Mouse (Mus musculus): ENCODE data around the gene Sh3tc1. TPM values are rescaled to one million over a fixed set of nuclear protein-coding genes. Genes with fewer than 3 reads are reported as not detected.

The Sh3tc1 gene
- polyA plus RNA-seq, 1 experiment from 2014 or later = 1.3 TPM

DNA sequence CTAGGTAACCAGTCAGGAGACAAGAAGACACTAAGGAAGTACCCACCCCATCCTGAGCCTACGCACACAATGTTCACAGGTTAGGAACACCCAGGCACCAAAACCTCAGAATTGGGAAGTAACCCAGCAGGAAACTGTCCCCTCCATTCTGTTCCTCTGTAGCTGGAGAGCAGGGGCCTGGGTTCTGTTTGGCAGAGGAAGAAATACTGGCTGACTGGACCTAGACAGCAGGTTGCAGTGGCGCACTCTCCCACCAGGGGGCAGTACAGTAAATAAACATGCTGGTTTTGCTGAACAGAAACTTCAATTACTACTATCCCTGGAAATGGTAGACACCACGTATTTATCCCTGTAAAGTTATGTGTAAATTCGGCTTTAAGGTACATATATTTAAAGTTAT lies 7.1 kb upstream of the Sh3tc1 start:
- Histone ChIP-seq H3K27me3 (replicated peaks; ENCODE audit: control insufficient read depth, insufficient read depth, low read length) (no peaks in the 10 kb centered on the region), H3K27ac (ENCODE audit: low read depth, low read length) (no peak overlapping the region), H3K9ac (ENCODE audit: low read length) (no peak overlapping the region), H3K9me3 (replicated peaks; ENCODE audit: control insufficient read depth, low read length) (no peaks in the 10 kb centered on the region), H3K4me2 (ENCODE audit: low read length) (no peak overlapping the region), H3K4me1 (ENCODE audit: control insufficient read depth, insufficient read depth, low read length) (no peaks in the 10 kb centered on the region), H3K4me3 (ENCODE audit: low read depth, low read length) (no peak overlapping the region), H3K36me3 (ENCODE audit: control insufficient read depth, insufficient read depth, low read length) (no peaks in the 10 kb centered on the region)
- DNase-seq (ENCODE audit: low spot score) (peak; percentile 71), ATAC-seq (no peak)
- WGBS = 27% methylated on average over 4 of the region's 4 CpGs

DNA sequence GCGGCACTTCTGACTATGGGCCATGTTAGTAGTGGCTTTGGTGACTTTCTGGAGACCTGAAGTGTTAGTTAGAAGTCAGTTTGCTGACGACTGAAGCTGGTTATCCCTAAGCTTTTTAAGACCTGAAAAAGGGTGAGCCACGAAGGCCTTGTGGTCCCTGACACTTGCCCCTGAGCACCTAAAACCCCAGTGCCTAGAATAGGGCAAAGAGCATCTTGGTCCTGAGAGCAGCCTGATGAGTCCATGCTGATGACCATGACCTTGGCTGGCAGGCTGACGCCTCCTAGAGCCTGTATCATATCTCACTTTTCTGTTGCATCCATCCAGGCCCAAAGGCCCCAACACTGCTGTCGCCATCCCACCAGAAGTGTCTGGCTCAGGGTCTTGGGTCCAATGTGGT lies 5.6 kb upstream of the Sh3tc1 start:
- Histone ChIP-seq H3K4me2 (ENCODE audit: low read length) (no peak overlapping the region), H3K4me1 (ENCODE audit: control insufficient read depth, insufficient read depth, low read length) (no peaks in the 10 kb centered on the region), H3K9me3 (replicated peaks; ENCODE audit: control insufficient read depth, low read length) (no peaks in the 10 kb centered on the region), H3K27ac (ENCODE audit: low read depth, low read length) (no peak overlapping the region), H3K27me3 (replicated peaks; ENCODE audit: control insufficient read depth, insufficient read depth, low read length) (0 out of 2 replicates have a peak, but pooled peaks cover 3% of the 10 kb centered on the region), H3K9ac (ENCODE audit: low read length) (no peak overlapping the region), H3K36me3 (ENCODE audit: control insufficient read depth, insufficient read depth, low read length) (no peaks in the 10 kb centered on the region), H3K4me3 (ENCODE audit: low read depth, low read length) (no peak overlapping the region)
- ATAC-seq = no peak
- 93% methylated on average over 5 of the region's 5 CpGs for WGBS
- no peak for DNase-seq (ENCODE audit: low spot score)

DNA sequence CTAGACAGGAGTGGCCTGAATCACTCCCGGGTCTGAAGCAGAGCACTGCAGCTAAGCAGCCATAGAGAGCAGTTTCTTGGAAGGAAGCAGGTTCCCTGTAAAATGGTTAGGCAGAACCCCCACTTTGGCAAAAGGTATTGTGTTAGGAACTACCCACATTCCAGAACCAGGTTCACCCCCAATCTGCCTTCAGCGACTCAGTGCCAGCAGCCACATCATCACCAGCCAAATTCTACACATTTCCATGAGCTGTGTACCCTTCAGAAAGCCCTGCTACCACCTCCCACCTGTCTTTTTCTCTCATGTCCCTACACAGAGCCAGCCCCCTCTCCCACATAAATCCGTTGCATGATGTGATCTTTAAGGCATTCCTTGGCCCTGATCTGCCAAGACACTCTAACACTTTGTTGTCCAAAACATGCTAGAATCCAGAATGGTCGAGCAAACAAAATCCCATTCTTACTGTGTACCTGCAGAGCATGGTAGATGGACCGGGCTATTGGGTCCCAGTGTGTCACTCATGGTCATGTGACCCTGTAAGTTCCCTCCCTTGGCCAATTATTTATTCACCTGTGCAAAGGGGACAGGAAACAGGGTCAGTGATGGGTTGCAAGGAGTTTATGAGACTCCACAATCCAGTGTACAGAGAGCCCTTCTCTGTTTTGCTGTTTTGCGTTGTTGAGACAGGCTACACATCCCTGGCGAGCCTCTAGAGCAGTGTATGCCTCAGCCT lies 4.4 kb upstream of the Sh3tc1 start:
- Histone ChIP-seq H3K27me3 (replicated peaks; ENCODE audit: control insufficient read depth, insufficient read depth, low read length) (0 out of 2 replicates have a peak, but pooled peaks cover 3% of the 10 kb centered on the region), H3K9ac (ENCODE audit: low read length) (no peak overlapping the region), H3K9me3 (replicated peaks; ENCODE audit: control insufficient read depth, low read length) (no peaks in the 10 kb centered on the region), H3K4me3 (ENCODE audit: low read depth, low read length) (no peak overlapping the region), H3K4me1 (ENCODE audit: control insufficient read depth, insufficient read depth, low read length) (no peaks in the 10 kb centered on the region), H3K4me2 (ENCODE audit: low read length) (no peak overlapping the region), H3K36me3 (ENCODE audit: control insufficient read depth, insufficient read depth, low read length) (no peaks in the 10 kb centered on the region), H3K27ac (ENCODE audit: low read depth, low read length) (no peak overlapping the region)
- WGBS = 87% methylated on average over 7 of the region's 7 CpGs
- DNase-seq (ENCODE audit: low spot score) (no peak), ATAC-seq (no peak)

DNA sequence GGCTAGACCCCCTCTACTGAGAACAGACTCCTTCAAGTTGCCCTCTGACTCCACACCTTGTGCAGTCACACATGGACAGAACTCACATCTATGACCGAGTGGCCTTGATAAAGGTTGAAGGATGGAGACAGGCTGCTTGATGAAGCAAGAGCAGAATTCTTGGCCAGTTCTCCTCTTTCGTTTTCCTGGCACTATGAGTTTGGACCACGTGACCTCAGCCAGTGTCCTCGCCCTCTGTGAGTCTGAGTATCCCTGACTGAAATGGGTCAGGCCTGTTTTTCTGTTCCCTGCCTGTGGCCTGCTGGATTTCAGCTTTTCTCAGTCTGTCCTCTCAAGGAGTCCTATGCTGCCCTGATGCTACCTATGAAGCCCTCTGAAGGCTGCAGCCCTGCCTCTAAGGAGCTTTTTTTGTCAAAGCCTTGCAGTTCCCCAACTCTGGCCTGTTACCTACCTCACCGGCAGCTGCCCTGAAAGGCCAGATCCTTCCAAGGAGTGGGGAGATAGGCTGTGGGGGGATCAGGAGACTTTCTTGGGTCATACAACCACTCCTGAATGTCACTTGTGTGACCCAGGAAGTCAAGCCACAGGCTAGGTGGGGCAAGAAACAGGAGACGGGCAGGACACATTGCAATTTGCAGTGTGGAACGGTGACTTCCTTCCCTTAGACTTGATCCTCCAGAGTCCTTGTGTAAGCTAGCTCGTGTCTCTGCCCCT lies 3.6 kb upstream of the Sh3tc1 start:
- no peak overlapping the region for H3K4me3 ChIP-seq (ENCODE audit: low read depth, low read length)
- no peaks in the 10 kb centered on the region for H3K4me1 ChIP-seq (ENCODE audit: control insufficient read depth, insufficient read depth, low read length)
- no peak overlapping the region for H3K27ac ChIP-seq (ENCODE audit: low read depth, low read length)
- H3K4me2 ChIP-seq (ENCODE audit: low read length) = no peak overlapping the region
- no peaks in the 10 kb centered on the region for H3K36me3 ChIP-seq (ENCODE audit: control insufficient read depth, insufficient read depth, low read length)
- no peak for DNase-seq (ENCODE audit: low spot score)
- no peak overlapping the region for H3K9ac ChIP-seq (ENCODE audit: low read length)
- H3K9me3 ChIP-seq (replicated peaks; ENCODE audit: control insufficient read depth, low read length) = no peaks in the 10 kb centered on the region
- 0 out of 2 replicates have a peak, but pooled peaks cover 3% of the 10 kb centered on the region for H3K27me3 ChIP-seq (replicated peaks; ENCODE audit: control insufficient read depth, insufficient read depth, low read length)
- WGBS = 75% methylated on average over 8 of the region's 8 CpGs
- no peak for ATAC-seq

DNA sequence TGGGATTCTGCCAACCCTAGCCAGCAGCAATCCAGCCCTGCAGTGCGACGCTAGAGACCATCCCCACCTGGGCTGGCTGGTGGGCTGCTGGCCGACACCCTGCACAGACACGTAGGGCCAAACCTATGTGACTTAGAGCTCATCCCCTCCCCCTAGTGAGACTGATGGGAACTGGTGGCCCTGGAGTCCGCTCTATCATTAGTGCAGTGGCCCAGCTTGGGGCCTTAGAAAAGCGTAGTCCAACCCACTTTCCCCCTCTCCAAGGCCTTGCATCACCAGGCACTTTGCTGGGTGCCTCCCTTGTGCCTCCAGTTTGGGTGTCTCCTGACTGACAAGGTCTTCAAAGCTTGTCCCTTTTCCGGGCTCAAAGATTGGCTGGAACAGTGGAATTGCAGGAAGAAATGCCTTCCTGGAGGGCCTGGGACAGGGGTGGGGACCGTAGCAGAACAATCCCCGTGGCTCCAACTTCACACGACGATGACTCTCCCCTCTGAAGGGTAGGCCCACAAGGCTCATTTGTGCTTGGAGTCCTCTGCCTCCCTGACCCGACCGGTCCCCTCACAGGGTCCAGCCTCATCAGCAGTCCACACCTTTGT lies 1.5 kb upstream of the Sh3tc1 start:
- no peak overlapping the region for H3K9ac ChIP-seq (ENCODE audit: low read length)
- H3K4me3 ChIP-seq (ENCODE audit: low read depth, low read length) = no peak overlapping the region
- H3K27me3 ChIP-seq (replicated peaks; ENCODE audit: control insufficient read depth, insufficient read depth, low read length) = 0 out of 2 replicates have a peak, but pooled peaks cover 3% of the 10 kb centered on the region
- 44% methylated on average over 13 of the region's 13 CpGs for WGBS
- H3K9me3 ChIP-seq (replicated peaks; ENCODE audit: control insufficient read depth, low read length) = no peaks in the 10 kb centered on the region
- DNase-seq (ENCODE audit: low spot score) = no peak
- no peak overlapping the region for H3K27ac ChIP-seq (ENCODE audit: low read depth, low read length)
- no peak for ATAC-seq
- H3K4me1 ChIP-seq (ENCODE audit: control insufficient read depth, insufficient read depth, low read length) = no peaks in the 10 kb centered on the region
- H3K36me3 ChIP-seq (ENCODE audit: control insufficient read depth, insufficient read depth, low read length) = no peaks in the 10 kb centered on the region
- H3K4me2 ChIP-seq (ENCODE audit: low read length) = no peak overlapping the region

DNA sequence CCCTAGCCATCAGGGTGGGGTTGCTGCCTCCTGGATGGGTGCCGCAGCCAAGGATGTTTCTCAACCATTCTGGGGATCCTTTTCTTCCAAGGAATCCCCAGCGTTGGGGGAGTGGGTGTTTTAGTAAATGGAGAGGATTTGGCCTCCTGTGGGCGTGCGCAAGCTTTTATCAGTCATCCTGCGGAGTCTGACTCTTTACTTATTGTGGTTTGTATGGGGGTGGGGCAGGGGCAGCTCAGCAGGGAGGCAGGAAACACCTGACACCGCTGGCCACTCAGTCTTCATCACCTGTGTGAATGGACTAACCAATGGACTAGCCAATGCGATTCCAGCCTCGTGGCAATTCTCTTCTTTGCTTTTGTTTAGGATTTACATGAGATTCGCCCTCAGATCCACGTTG lies 929 bp upstream of the Sh3tc1 start:
- H3K27ac ChIP-seq (ENCODE audit: low read depth, low read length) = no peak overlapping the region
- H3K9me3 ChIP-seq (replicated peaks; ENCODE audit: control insufficient read depth, low read length) = no peaks in the 10 kb centered on the region
- no peak overlapping the region for H3K4me3 ChIP-seq (ENCODE audit: low read depth, low read length)
- no peaks in the 10 kb centered on the region for H3K36me3 ChIP-seq (ENCODE audit: control insufficient read depth, insufficient read depth, low read length)
- no peak for DNase-seq (ENCODE audit: low spot score)
- no peak for ATAC-seq
- 8% methylated on average over 10 of the region's 10 CpGs for WGBS
- 0 out of 2 replicates have a peak, but pooled peaks cover 3% of the 10 kb centered on the region for H3K27me3 ChIP-seq (replicated peaks; ENCODE audit: control insufficient read depth, insufficient read depth, low read length)
- H3K9ac ChIP-seq (ENCODE audit: low read length) = no peak overlapping the region
- no peak overlapping the region for H3K4me2 ChIP-seq (ENCODE audit: low read length)
- no peaks in the 10 kb centered on the region for H3K4me1 ChIP-seq (ENCODE audit: control insufficient read depth, insufficient read depth, low read length)

DNA sequence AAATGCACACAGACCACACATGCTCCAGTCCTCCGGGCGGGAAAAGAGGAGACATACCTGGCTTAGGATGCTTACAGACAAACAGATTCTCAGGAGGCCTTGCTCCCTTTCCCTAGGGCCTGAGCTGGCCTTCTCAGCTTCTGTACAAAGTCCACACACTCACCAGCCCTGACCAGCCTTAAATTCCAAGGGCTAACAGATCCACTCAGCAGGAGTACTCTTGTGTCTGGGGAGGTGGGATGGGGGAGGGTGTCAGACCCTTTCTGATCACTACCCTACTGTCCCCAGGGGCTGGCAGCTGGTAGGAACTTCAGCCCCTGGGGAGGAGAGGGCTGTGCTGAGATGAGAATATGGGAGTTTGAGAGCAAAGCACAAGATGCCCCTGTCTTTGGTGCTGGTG lies 782 bp downstream of the Sh3tc1 start:
- Histone ChIP-seq H3K27ac (ENCODE audit: low read depth, low read length) (no peak overlapping the region), H3K4me3 (ENCODE audit: low read depth, low read length) (no peak overlapping the region), H3K9ac (ENCODE audit: low read length) (no peak overlapping the region), H3K4me1 (ENCODE audit: control insufficient read depth, insufficient read depth, low read length) (no peaks in the 10 kb centered on the region), H3K4me2 (ENCODE audit: low read length) (no peak overlapping the region), H3K9me3 (replicated peaks; ENCODE audit: control insufficient read depth, low read length) (no peaks in the 10 kb centered on the region), H3K36me3 (ENCODE audit: control insufficient read depth, insufficient read depth, low read length) (no peaks in the 10 kb centered on the region), H3K27me3 (replicated peaks; ENCODE audit: control insufficient read depth, insufficient read depth, low read length) (0 out of 2 replicates have a peak, but pooled peaks cover 5% of the 10 kb centered on the region)
- 71% methylated on average over 2 of the region's 2 CpGs for WGBS
- DNase-seq (ENCODE audit: low spot score) = no peak
- ATAC-seq = no peak

DNA sequence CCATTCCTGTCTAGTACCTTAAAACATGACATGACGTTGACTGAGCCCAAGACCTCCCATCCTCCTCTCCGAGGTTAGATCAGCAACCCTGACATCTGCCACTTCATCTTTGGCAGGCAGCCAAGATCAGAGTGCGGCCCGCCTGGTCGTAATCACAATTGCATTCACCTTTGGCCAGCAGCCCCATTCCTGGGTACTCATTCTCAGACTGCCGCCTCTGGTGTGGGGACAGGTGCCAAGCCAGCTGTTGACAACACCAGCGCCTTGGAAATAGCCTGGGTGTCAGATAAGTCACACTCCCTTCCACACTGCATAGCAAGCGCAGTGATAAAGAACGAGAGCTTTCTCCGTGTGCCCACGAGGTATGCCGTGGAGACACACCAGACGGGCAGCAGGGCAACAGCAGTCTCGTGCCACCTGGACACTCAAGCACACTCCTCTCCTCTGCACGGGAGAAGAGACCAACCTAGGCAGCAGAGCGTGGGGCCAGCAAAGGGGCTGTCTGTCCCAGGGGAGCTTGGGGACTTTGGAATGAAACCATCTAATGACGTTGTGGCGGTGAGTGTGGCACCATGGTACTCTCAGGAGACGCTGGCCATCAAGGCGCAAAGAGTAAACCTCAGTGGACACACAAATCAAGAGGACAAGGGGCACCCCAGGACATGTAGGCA lies 2.4 kb downstream of the Sh3tc1 start:
- WGBS = 72% methylated on average over 20 of the region's 20 CpGs

More for the DNA sequence above, 2.4 kb downstream of the Sh3tc1 start:
- H3K4me3 ChIP-seq (ENCODE audit: low read depth, low read length) = no peak overlapping the region
- ATAC-seq = no peak
- H3K4me2 ChIP-seq (ENCODE audit: low read length) = no peak overlapping the region
- no peaks in the 10 kb centered on the region for H3K4me1 ChIP-seq (ENCODE audit: control insufficient read depth, insufficient read depth, low read length)
- peak; percentile 37 for DNase-seq (ENCODE audit: low spot score)
- H3K27me3 ChIP-seq (replicated peaks; ENCODE audit: control insufficient read depth, insufficient read depth, low read length) = 0 out of 2 replicates have a peak, but pooled peaks cover 7% of the 10 kb centered on the region
- H3K36me3 ChIP-seq (ENCODE audit: control insufficient read depth, insufficient read depth, low read length) = no peaks in the 10 kb centered on the region
- H3K27ac ChIP-seq (ENCODE audit: low read depth, low read length) = no peak overlapping the region
- H3K9ac ChIP-seq (ENCODE audit: low read length) = no peak overlapping the region
- no peaks in the 10 kb centered on the region for H3K9me3 ChIP-seq (replicated peaks; ENCODE audit: control insufficient read depth, low read length)

All from forebrain, embryonic 14.5 days (tissue).